In genomic region chr9:70543985-70544384, GRCm38 (mm10) we compare ENCODE assay signal across 8 mouse cellular contexts. TPM values are rescaled to one million over a fixed set of nuclear protein-coding genes. Genes with fewer than 3 reads are reported as not detected.
A peak's percentile ranks its signal among the peaks of the same experiment; 100 is the strongest.
DNase-seq lines count a peak whose midpoint lies in the region; ATAC-seq and TF ChIP-seq lines count a peak whose summit lies in the region.

No protein-coding gene starts in this region.

- H3K27me3 ChIP-seq in lung, postnatal 0 days (replicated peaks; ENCODE audit: insufficient read depth, low read length) = no peaks in the 10 kb centered on the region
- H3K27me3 ChIP-seq in forebrain, embryonic 11.5 days (ENCODE audit: control insufficient read depth, insufficient read depth, low read length) = no peaks in the 10 kb centered on the region
- no peaks in the 10 kb centered on the region for H3K27me3 ChIP-seq in limb, embryonic 15.5 days
- H3K27me3 ChIP-seq in stomach, embryonic 14.5 days (ENCODE audit: control insufficient read depth, insufficient read depth, low read length) = no peaks in the 10 kb centered on the region

- no peak overlapping the region for H3K27ac ChIP-seq in lung, postnatal 0 days (ENCODE audit: low read length)
- no peak overlapping the region for H3K27ac ChIP-seq in forebrain, embryonic 11.5 days (ENCODE audit: low read depth, low read length)
- H3K27ac ChIP-seq in limb, embryonic 15.5 days = no peak overlapping the region
- H3K27ac ChIP-seq in stomach, embryonic 14.5 days (ENCODE audit: low read length) = no peak overlapping the region

- 32% methylated on average over 5 of the region's 5 CpGs for WGBS in lung, postnatal 0 days
- 29% methylated on average over 5 of the region's 5 CpGs for WGBS in lung, adult 2 months
- 72% methylated on average over 5 of the region's 5 CpGs for WGBS in forebrain, embryonic 11.5 days
- WGBS in limb, embryonic 15.5 days = 67% methylated on average over 5 of the region's 5 CpGs
- 52% methylated on average over 5 of the region's 5 CpGs for WGBS in stomach, embryonic 14.5 days

- peaks cover 3% of the 10 kb centered on the region; the same call in 1 of the 2 replicates for H3K4me1 ChIP-seq in lung, postnatal 0 days (ENCODE audit: insufficient read depth, low read depth, low read length)
- peaks cover 3% of the 10 kb centered on the region; the same call in 1 of the 2 replicates for H3K4me1 ChIP-seq in lung, adult 2 months (ENCODE audit: control insufficient read depth, insufficient read depth, low read length)
- no peaks in the 10 kb centered on the region for H3K4me1 ChIP-seq in forebrain, embryonic 11.5 days (replicated peaks; ENCODE audit: control insufficient read depth, insufficient read depth, low read length)
- H3K4me1 ChIP-seq in limb, embryonic 15.5 days = peaks cover 13% of the 10 kb centered on the region
- H3K4me1 ChIP-seq in stomach, embryonic 14.5 days (ENCODE audit: control insufficient read depth, insufficient read depth, low read length) = peaks cover 12% of the 10 kb centered on the region; the same call in 1 of the 2 replicates

- H3K4me2 ChIP-seq in lung, postnatal 0 days (replicated peaks; ENCODE audit: low read depth, low read length) = peak overlapping the region; percentile 83
- H3K4me2 ChIP-seq in forebrain, embryonic 11.5 days (ENCODE audit: low read depth, low read length, severe bottlenecking) = peak overlapping the region; percentile 39
- H3K4me2 ChIP-seq in limb, embryonic 15.5 days = peak overlapping the region; percentile 50
- peak overlapping the region; percentile 80 for H3K4me2 ChIP-seq in stomach, embryonic 14.5 days (replicated peaks; ENCODE audit: low read depth, low read length)

- H3K9me3 ChIP-seq in lung, postnatal 0 days (ENCODE audit: low read length) = no peaks in the 10 kb centered on the region
- H3K9me3 ChIP-seq in forebrain, embryonic 11.5 days (ENCODE audit: control insufficient read depth, low read length) = no peaks in the 10 kb centered on the region
- no peaks in the 10 kb centered on the region for H3K9me3 ChIP-seq in limb, embryonic 15.5 days
- H3K9me3 ChIP-seq in stomach, embryonic 14.5 days (ENCODE audit: control insufficient read depth, low read depth, low read length) = no peaks in the 10 kb centered on the region

- 0 out of 2 replicates have a peak overlapping the region, but pooled peaks have one; percentile 88 for H3K9ac ChIP-seq in lung, postnatal 0 days (replicated peaks; ENCODE audit: low read depth)
- H3K9ac ChIP-seq in forebrain, embryonic 11.5 days (ENCODE audit: low read length) = no peak overlapping the region; the same call in 1 of the 2 replicates
- H3K9ac ChIP-seq in limb, embryonic 15.5 days = no peak overlapping the region
- peak overlapping the region; percentile 77 for H3K9ac ChIP-seq in stomach, embryonic 14.5 days (replicated peaks; ENCODE audit: low read depth, low read length)

- peak overlapping the region; percentile 84; the same call in 1 of the 2 replicates for H3K4me3 ChIP-seq in lung, postnatal 0 days (ENCODE audit: low read depth, low read length)
- H3K4me3 ChIP-seq in lung, adult 2 months (replicated peaks; ENCODE audit: extremely low read depth, low read depth, low read length) = no peak overlapping the region
- H3K4me3 ChIP-seq in forebrain, embryonic 11.5 days (ENCODE audit: low read depth, low read length) = peak overlapping the region; percentile 87
- H3K4me3 ChIP-seq in limb, embryonic 15.5 days = peak overlapping the region; percentile 94
- H3K4me3 ChIP-seq in stomach, embryonic 14.5 days (ENCODE audit: low read depth, low read length) = peak overlapping the region; percentile 79

- no peak for ATAC-seq in lung, postnatal 0 days
- no peak for ATAC-seq in forebrain, embryonic 11.5 days (replicated peaks; ENCODE audit: low FRiP score)
- no peak for ATAC-seq in limb, embryonic 15.5 days (ENCODE audit: insufficient number of reproducible peaks, low FRiP score, low TSS enrichment, low read depth)
- no peak for ATAC-seq in stomach, embryonic 14.5 days (ENCODE audit: insufficient number of reproducible peaks, insufficient read depth, low FRiP score, low read depth)

- no peak for TF ChIP-seq EP300 in lung, postnatal 0 days (IDR thresholded peaks at IDR 0.05)

- TF ChIP-seq CTCF in lung, postnatal 0 days (IDR thresholded peaks at IDR 0.05) = no peak
- no peak for TF ChIP-seq CTCF in lung, adult 2 months (IDR thresholded peaks at IDR 0.05; ENCODE audit: insufficient read depth, low read length)

- DNase-seq in lung, postnatal 0 days (ENCODE audit: low spot score) = no peak
- DNase-seq in lung, adult 2 months = no peak
- no peak for DNase-seq in forebrain, embryonic 11.5 days (ENCODE audit: low spot score)
- DNase-seq in spleen, postnatal 36 days (ENCODE audit: low spot score in 2 of 2) = no peak
- no peak for DNase-seq in ovary, postnatal 10 days (ENCODE audit: low spot score)
- DNase-seq in T-cell, adult 2 months (ENCODE audit: low spot score) = no peak

- H3K36me3 ChIP-seq in lung, postnatal 0 days (ENCODE audit: insufficient read depth, low read length) = no peaks in the 10 kb centered on the region
- H3K36me3 ChIP-seq in forebrain, embryonic 11.5 days (ENCODE audit: control insufficient read depth, insufficient read depth, low read length) = no peaks in the 10 kb centered on the region
- no peaks in the 10 kb centered on the region; the same call in 1 of the 2 replicates for H3K36me3 ChIP-seq in limb, embryonic 15.5 days
- no peaks in the 10 kb centered on the region; the same call in 1 of the 2 replicates for H3K36me3 ChIP-seq in stomach, embryonic 14.5 days (ENCODE audit: control insufficient read depth, insufficient read depth, low read length)

- no peak for TF ChIP-seq POLR2A in lung, adult 2 months (IDR thresholded peaks at IDR 0.05; ENCODE audit: borderline replicate concordance, extremely low read depth, low read depth, low read length)

RNA-seq across cellular contexts. Expression of gene Sltm, which starts 1.4 kb away (rescaled TPM):
- 28.1 and 28.6 TPM in 2 replicates for polyA plus RNA-seq in lung, postnatal 0 days (2015; fragmentation: Nextera tagmentation; extraction: Ambion mirVana)
- polyA plus RNA-seq in lung, adult 2 months (2012; rRNA removed) = 5.8 and 9.0 TPM in 2 replicates
- 74.7 and 80.2 TPM in 2 replicates for polyA plus RNA-seq in forebrain, embryonic 11.5 days (2014; fragmentation: Nextera tagmentation; extraction: Ambion mirVana)
- polyA plus RNA-seq in limb, embryonic 15.5 days (2015; fragmentation: Nextera tagmentation; extraction: Ambion mirVana) = 47.4 and 52.8 TPM in 2 replicates
- polyA plus RNA-seq in stomach, embryonic 14.5 days (2014; fragmentation: Nextera tagmentation; extraction: Ambion mirVana) = 69.8 and 74.7 TPM in 2 replicates

RNA-seq across cellular contexts. Expression of gene Rnf111, which starts 40.5 kb away (rescaled TPM):
- 16.2 and 17.0 TPM in 2 replicates for polyA plus RNA-seq in lung, postnatal 0 days (2015; fragmentation: Nextera tagmentation; extraction: Ambion mirVana)
- 40.4 and 41.9 TPM in 2 replicates for polyA plus RNA-seq in lung, adult 2 months (2012; rRNA removed)
- 43.6 and 44.9 TPM in 2 replicates for polyA plus RNA-seq in forebrain, embryonic 11.5 days (2014; fragmentation: Nextera tagmentation; extraction: Ambion mirVana)
- 22.8 and 25.5 TPM in 2 replicates for polyA plus RNA-seq in limb, embryonic 15.5 days (2015; fragmentation: Nextera tagmentation; extraction: Ambion mirVana)
- 29.8 and 32.0 TPM in 2 replicates for polyA plus RNA-seq in stomach, embryonic 14.5 days (2014; fragmentation: Nextera tagmentation; extraction: Ambion mirVana)

Comparison
In these comparisons a context has a peak if more than half of its experiments do, and no peak if none do; other contexts are left out.
1. H3K9ac ChIP-seq: peak in lung, postnatal 0 days (single experiment) and stomach, embryonic 14.5 days (single experiment); none in forebrain, embryonic 11.5 days (single experiment) and limb, embryonic 15.5 days (single experiment).
2. Peak in every context shown above with its lines, with median percentiles within 50 percentile points of each other: H3K4me2 ChIP-seq.